25 mouse cellular contexts compared by ENCODE assay signal in the genomic region with DNA sequence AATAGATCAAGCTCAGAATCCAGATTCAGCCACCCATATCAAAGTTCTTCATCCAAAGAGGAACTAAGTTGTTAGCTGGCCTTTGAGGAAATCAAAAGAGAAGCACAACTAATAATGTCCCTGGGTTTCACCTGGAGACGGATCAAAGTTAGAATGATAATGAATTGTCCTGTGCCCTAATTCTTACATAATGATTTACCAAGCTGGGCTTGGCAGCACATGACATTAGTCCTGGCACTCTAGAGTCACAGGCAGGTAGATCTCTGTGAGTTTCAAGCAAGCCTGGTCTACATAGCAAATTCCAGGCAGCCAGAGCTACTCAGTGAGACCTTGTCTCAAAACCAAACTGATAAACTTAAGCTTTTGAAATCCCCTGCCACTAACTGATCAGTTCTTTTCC. TPM values are rescaled to one million over a fixed set of nuclear protein-coding genes. Genes with fewer than 3 reads are reported as not detected.
DNase-seq lines count a peak whose midpoint lies in the region; ATAC-seq lines count a peak whose summit lies in the region.
"Had no signal": no experiment of that assay in that cellular context is flagged by ENCODE, and none has a peak within 500 bp of the region (broad histone marks: within the 10 kb centered on the region; RNA-seq: fewer than 3 reads in every experiment).

No protein-coding gene starts in this region.

- no peaks in the 10 kb centered on the region for H3K4me1 ChIP-seq in intestine, embryonic 16.5 days (ENCODE audit: control insufficient read depth, insufficient read depth, low read length)
- 0 out of 2 replicates have a peak, but pooled peaks cover 2% of the 10 kb centered on the region for H3K4me1 ChIP-seq in intestine, embryonic 15.5 days (replicated peaks)
- no peaks in the 10 kb centered on the region for H3K4me1 ChIP-seq in midbrain, embryonic 11.5 days (ENCODE audit: control insufficient read depth, insufficient read depth, low read length)
- peaks cover 2% of the 10 kb centered on the region; the same call in 1 of the 2 replicates for H3K4me1 ChIP-seq in midbrain, embryonic 13.5 days (replicated peaks)
- H3K4me1 ChIP-seq: embryonic facial prominence, embryonic 13.5 days had no signal

- H3K9ac ChIP-seq in intestine, embryonic 16.5 days (ENCODE audit: low read depth, low read length) = no peak overlapping the region
- H3K9ac ChIP-seq in intestine, embryonic 15.5 days = no peak overlapping the region
- H3K9ac ChIP-seq in midbrain, embryonic 11.5 days (ENCODE audit: low read length) = no peak overlapping the region
- H3K9ac ChIP-seq in midbrain, embryonic 13.5 days (replicated peaks) = no peak overlapping the region
- H3K9ac ChIP-seq: embryonic facial prominence, embryonic 13.5 days; embryonic facial prominence, embryonic 15.5 days; forebrain, embryonic 12.5 days had no signal

- H3K36me3 ChIP-seq in intestine, embryonic 16.5 days (ENCODE audit: control insufficient read depth, insufficient read depth, low read length) = no peaks in the 10 kb centered on the region
- no peaks in the 10 kb centered on the region for H3K36me3 ChIP-seq in intestine, embryonic 15.5 days
- no peaks in the 10 kb centered on the region for H3K36me3 ChIP-seq in midbrain, embryonic 11.5 days (ENCODE audit: control insufficient read depth, insufficient read depth, low read length)
- H3K36me3 ChIP-seq in midbrain, embryonic 13.5 days = no peaks in the 10 kb centered on the region
- H3K36me3 ChIP-seq: embryonic facial prominence, embryonic 13.5 days; embryonic facial prominence, embryonic 15.5 days; forebrain, embryonic 10.5 days; forebrain, embryonic 12.5 days; G1E had no signal

- peak; percentile 52 for DNase-seq in kidney, adult 9 months
- no peak for DNase-seq in kidney, postnatal 36 days
- peak; percentile 23 for DNase-seq in midbrain, embryonic 11.5 days (ENCODE audit: low spot score, missing footprints)
- DNase-seq in thymus, postnatal 10 days (ENCODE audit: low spot score in 2 of 2) = no peak
- DNase-seq: B cell, adult 2 months; cerebellum, adult 11-12 months; cerebellum, adult 2 months; cerebellum, adult 9-10 months; cerebellum, postnatal 10 days; cerebellum, postnatal 36 days; embryo, embryonic 11 days had no signal

- peak; percentile 25 for ATAC-seq in intestine, embryonic 16.5 days
- ATAC-seq in intestine, embryonic 15.5 days = no peak
- no peak for ATAC-seq in midbrain, embryonic 11.5 days (ENCODE audit: low FRiP score)
- ATAC-seq in midbrain, embryonic 13.5 days = no peak
- ATAC-seq: activated CD4-positive, CD25-positive, alpha-beta regulatory T cell, adult 4 months; CD4-positive, CD25-positive, alpha-beta regulatory T cell, adult 4 months; forebrain, embryonic 14.5 days; Patski had no signal

- WGBS in intestine, embryonic 16.5 days = 61% methylated on average over 1 of the region's 1 CpGs
- WGBS in intestine, embryonic 15.5 days = 57% methylated on average over 1 of the region's 1 CpGs
- WGBS in midbrain, embryonic 11.5 days = 86% methylated on average over 1 of the region's 1 CpGs
- WGBS in midbrain, embryonic 13.5 days = 88% methylated on average over 1 of the region's 1 CpGs

- H3K27me3 ChIP-seq in intestine, embryonic 16.5 days (replicated peaks; ENCODE audit: control insufficient read depth, insufficient read depth, low read length) = no peaks in the 10 kb centered on the region
- no peaks in the 10 kb centered on the region for H3K27me3 ChIP-seq in intestine, embryonic 15.5 days (replicated peaks)
- H3K27me3 ChIP-seq in midbrain, embryonic 11.5 days (ENCODE audit: control insufficient read depth, insufficient read depth, low read length) = no peaks in the 10 kb centered on the region
- peaks cover 10% of the 10 kb centered on the region; the same call in 1 of the 2 replicates for H3K27me3 ChIP-seq in midbrain, embryonic 13.5 days
- H3K27me3 ChIP-seq: CH12.LX; embryonic facial prominence, embryonic 13.5 days; embryonic facial prominence, embryonic 15.5 days had no signal

- H3K4me2 ChIP-seq in intestine, embryonic 16.5 days (ENCODE audit: low read depth, low read length) = no peak overlapping the region
- H3K4me2 ChIP-seq in intestine, embryonic 15.5 days (replicated peaks) = no peak overlapping the region
- H3K4me2 ChIP-seq in midbrain, embryonic 11.5 days = no peak overlapping the region
- no peak overlapping the region for H3K4me2 ChIP-seq in midbrain, embryonic 13.5 days (replicated peaks)
- H3K4me2 ChIP-seq: embryonic facial prominence, embryonic 13.5 days; embryonic facial prominence, embryonic 15.5 days; forebrain, embryonic 12.5 days had no signal

- peak overlapping the region; percentile 2; the same call in 1 of the 2 replicates for H3K27ac ChIP-seq in intestine, embryonic 16.5 days (ENCODE audit: low read length)
- H3K27ac ChIP-seq in intestine, embryonic 15.5 days = no peak overlapping the region
- H3K27ac ChIP-seq in midbrain, embryonic 11.5 days (ENCODE audit: low read depth, low read length) = no peak overlapping the region
- H3K27ac ChIP-seq in midbrain, embryonic 13.5 days = no peak overlapping the region
- H3K27ac ChIP-seq: embryonic facial prominence, embryonic 13.5 days; embryonic facial prominence, embryonic 15.5 days; forebrain, embryonic 10.5 days; forebrain, embryonic 12.5 days had no signal

- no peaks in the 10 kb centered on the region for H3K9me3 ChIP-seq in intestine, embryonic 16.5 days (ENCODE audit: control insufficient read depth, low read length)
- H3K9me3 ChIP-seq in intestine, embryonic 15.5 days = no peaks in the 10 kb centered on the region
- no peaks in the 10 kb centered on the region for H3K9me3 ChIP-seq in midbrain, embryonic 11.5 days (ENCODE audit: control insufficient read depth, low read length)
- no peaks in the 10 kb centered on the region for H3K9me3 ChIP-seq in midbrain, embryonic 13.5 days
- H3K9me3 ChIP-seq: embryonic facial prominence, embryonic 13.5 days; embryonic facial prominence, embryonic 15.5 days; forebrain, embryonic 10.5 days; forebrain, embryonic 12.5 days had no signal

- no peak overlapping the region for H3K4me3 ChIP-seq in intestine, embryonic 16.5 days (ENCODE audit: low read length)
- no peak overlapping the region for H3K4me3 ChIP-seq in intestine, embryonic 15.5 days (replicated peaks)
- no peak overlapping the region for H3K4me3 ChIP-seq in midbrain, embryonic 11.5 days (ENCODE audit: low read depth, low read length)
- H3K4me3 ChIP-seq in midbrain, embryonic 13.5 days (replicated peaks) = no peak overlapping the region
- H3K4me3 ChIP-seq: embryonic facial prominence, embryonic 13.5 days; embryonic facial prominence, embryonic 15.5 days; erythroblast, embryonic 14.5 days; forebrain, embryonic 10.5 days; forebrain, embryonic 12.5 days had no signal

RNA-seq across cellular contexts. Expression of a gene that starts 4.9 kb away (rescaled TPM):
- 9.6 and 12.6 TPM in 2 replicates for polyA plus RNA-seq in intestine, embryonic 16.5 days (2015; fragmentation: Nextera tagmentation; extraction: Ambion mirVana)
- polyA plus RNA-seq in intestine, embryonic 15.5 days (2015; fragmentation: Nextera tagmentation; extraction: Ambion mirVana) = 16.2 and 16.3 TPM in 2 replicates
- 10.0 and 10.2 TPM in 2 replicates for polyA plus RNA-seq in midbrain, embryonic 11.5 days (2014; fragmentation: Nextera tagmentation; extraction: Ambion mirVana)
- polyA plus RNA-seq in midbrain, embryonic 13.5 days (2015; fragmentation: Nextera tagmentation; extraction: Ambion mirVana) = 6.9 and 7.9 TPM in 2 replicates

Comparison
In these comparisons a context has a peak if more than half of its experiments do, and no peak if none do; other contexts are left out.
1. DNase-seq: peak in kidney, adult 9 months (single experiment) and midbrain, embryonic 11.5 days (single experiment); none in kidney, postnatal 36 days (0 of 2) and thymus, postnatal 10 days (0 of 2).